Mouse (Mus musculus) lung, adult 2 months (tissue): ENCODE measurements at regions not wholly inside any gene's neighbourhood (a gene's known extent, or its start where the extent isn't known, plus 50 kb on each side); places are given as distances from the start of the nearest gene placed in this dataset.
A peak's percentile ranks its signal among the peaks of the same experiment; 100 is the strongest.

Experiments used
- DNase-seq: peaks from one replicate; pipeline ENCODE4 v3.0.0; 2022
- H3K4me1 ChIP-seq: fragments of 200-500 bp; 2 replicates; pipeline ENCODE4 v1.6.1; 2011; ENCODE audit warnings: low read length; ENCODE audit not compliant: control insufficient read depth, insufficient read depth
- H3K4me3 ChIP-seq: fragments of 200-500 bp; replicated peaks from 2 replicates; pipeline ENCODE3; 2011; ENCODE audit warnings: low read depth, mild to moderate bottlenecking, control low read depth, low read length; ENCODE audit errors: extremely low read depth
- CTCF ChIP-seq: fragments of 200-500 bp; IDR thresholded peaks from 2 replicates; pipeline ENCODE4 v1.5.1; 2011; ENCODE audit warnings: mild to moderate bottlenecking, low read length, control low read depth; ENCODE audit not compliant: insufficient read depth
- POLR2A ChIP-seq: fragments of 200-500 bp; IDR thresholded peaks from 2 replicates; pipeline ENCODE4 v1.6.1; 2011; ENCODE audit warnings: low read depth, mild to moderate bottlenecking, control low read depth, low read length, borderline replicate concordance; ENCODE audit errors: extremely low read depth
- WGBS: fragments of 180-500 bp; shearing (Covaris S2); methylation state at CpG from one replicate; pipeline ENCODE4 v1.1.7; 2018; 5-methylcytosine and 5-hydroxymethylcytosine counted together

DNA sequence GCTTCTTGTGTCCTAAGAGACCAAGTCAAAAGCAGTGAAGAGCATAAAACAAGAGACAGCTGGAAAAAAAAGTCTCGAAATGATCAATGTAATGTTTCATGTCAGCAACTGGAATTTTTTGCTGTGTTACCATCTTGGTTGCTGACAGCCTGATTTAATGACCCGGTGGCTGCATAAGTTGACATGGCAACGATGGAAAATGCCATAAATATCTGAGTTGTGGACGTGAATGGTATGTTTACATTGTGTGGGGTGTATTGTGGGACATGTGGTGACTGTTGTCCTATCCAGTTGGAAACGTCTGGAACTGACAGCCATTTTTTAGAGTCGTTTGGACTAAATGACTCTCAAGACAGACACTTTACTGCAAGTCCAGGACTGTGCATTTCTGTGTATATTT lies 160.6 kb downstream of the Foxa2 start:
- 37% methylated on average over 6 of the region's 6 CpGs for whole genome bisulfite sequencing
- H3K4me3 ChIP-seq, result no peak overlapping the region
- DNase-seq, result no peak
- TF ChIP-seq POLR2A (no peak), CTCF (no peak)
- no peaks in the 10 kb centered on the region for H3K4me1 ChIP-seq

DNA sequence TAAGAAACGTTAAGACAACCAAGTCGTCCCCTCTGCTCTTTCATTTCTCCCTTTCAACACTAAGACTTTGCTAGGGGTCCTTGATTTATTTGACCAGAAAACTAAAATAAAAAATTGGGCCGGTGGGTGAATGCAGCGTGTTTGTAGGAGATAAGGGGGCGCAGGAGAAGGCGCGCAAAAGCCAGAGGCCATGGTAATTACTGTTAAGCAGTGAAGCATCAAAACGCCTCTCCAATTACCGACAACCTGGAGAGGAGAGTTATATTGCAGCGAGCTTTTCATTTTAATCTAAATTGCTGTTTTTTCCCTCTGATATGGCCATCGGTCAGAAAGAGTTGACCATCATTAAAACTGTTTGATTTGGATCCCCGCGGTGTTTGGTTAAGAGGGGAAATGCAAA lies 168.9 kb downstream of the Foxa2 start:
- H3K4me3 ChIP-seq, result no peak overlapping the region
- WGBS, result 36% methylated on average over 13 of the region's 13 CpGs
- DNase-seq, result no peak
- TF ChIP-seq CTCF (no peak), POLR2A (no peak)
- no peaks in the 10 kb centered on the region; the same call in none of the 2 replicates for H3K4me1 ChIP-seq

DNA sequence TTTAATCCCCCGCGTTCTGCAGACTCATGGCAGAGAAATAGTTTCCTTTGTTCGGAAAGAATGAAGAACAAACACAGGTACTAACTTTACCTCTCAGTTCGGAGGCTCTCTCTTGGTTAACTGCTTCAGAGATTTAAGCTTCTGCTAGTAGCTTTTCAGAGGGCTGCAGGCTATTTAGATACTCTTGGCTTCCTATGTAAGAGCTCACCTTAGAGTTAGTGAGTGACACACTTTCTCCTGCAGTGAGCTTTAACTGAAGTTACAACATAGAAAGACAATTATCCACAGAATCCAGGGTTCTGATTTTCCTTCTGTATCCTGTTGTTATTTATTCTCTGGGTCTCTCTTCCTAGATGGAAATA lies 169.2 kb downstream of the Foxa2 start:
- DNase-seq, result no peak
- 8% methylated on average over 4 of the region's 4 CpGs for WGBS
- no peak for TF ChIP-seq POLR2A
- TF ChIP-seq CTCF, result no peak
- Histone ChIP-seq H3K4me1 (no peaks in the 10 kb centered on the region; the same call in none of the 2 replicates), H3K4me3 (no peak overlapping the region)

DNA sequence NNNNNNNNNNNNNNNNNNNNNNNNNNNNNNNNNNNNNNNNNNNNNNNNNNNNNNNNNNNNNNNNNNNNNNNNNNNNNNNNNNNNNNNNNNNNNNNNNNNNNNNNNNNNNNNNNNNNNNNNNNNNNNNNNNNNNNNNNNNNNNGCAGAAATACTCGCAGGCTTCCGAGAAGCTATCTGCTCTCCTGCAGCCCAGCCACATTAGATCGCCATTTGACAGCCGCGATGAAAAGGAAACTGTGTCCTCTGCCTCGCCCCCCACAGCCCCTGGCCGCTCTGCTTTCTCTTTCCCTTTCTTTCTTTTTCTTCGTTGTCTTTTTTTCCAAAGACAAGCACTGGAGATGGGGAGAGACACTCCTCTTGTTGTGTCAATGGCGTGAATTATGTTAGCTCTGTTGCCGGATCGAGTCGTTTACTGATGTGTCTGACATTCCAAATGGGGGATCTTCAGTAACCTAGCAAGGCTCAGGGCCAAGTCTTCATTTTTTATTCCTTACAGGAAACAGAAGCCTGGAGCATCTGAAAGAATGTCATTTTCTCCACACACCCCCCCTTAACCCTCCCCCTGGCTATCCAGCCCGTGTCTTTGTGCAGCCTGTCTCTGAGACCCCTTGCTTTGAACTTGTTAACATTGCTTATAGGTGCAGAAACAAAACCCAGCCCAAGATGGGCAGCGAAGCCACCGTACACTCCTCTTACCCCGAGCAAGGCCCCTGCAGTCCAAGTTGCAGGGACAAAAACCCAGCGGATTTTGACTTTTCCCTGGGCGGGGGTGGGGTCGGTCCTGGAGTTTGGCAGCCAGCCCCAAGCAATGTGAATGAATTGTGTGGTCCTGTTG lies 169.8 kb downstream of the Foxa2 start:
- no peak overlapping the region for H3K4me3 ChIP-seq
- 6% methylated on average over 19 of the region's 19 CpGs for WGBS
- no peaks in the 10 kb centered on the region; the same call in none of the 2 replicates for H3K4me1 ChIP-seq
- TF ChIP-seq POLR2A (no peak), CTCF (no peak)
- no peak for DNase-seq

DNA sequence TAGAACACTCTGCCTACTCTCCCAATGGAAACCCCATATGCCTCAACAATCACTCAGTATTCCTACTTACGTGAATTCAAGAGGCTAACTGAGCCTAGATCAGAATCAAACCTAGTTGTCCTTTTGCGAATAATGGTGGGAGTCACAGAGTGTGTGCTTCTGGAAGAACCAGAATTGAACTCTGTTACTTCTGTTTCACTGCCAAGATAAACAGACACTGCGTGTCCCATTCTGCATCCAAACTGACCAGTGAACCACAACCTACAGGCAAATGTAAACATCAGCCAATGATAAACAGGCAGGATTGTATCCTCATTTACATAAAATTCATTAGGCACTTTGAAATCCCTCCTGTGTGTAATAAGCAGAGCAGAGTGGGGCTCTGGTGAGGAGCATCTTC lies 173.8 kb downstream of the Foxa2 start:
- TF ChIP-seq POLR2A (no peak), CTCF (no peak)
- WGBS, result 81% methylated on average over 3 of the region's 3 CpGs
- Histone ChIP-seq H3K4me3 (no peak overlapping the region), H3K4me1 (no peaks in the 10 kb centered on the region; the same call in 1 of the 2 replicates)
- DNase-seq, result no peak

DNA sequence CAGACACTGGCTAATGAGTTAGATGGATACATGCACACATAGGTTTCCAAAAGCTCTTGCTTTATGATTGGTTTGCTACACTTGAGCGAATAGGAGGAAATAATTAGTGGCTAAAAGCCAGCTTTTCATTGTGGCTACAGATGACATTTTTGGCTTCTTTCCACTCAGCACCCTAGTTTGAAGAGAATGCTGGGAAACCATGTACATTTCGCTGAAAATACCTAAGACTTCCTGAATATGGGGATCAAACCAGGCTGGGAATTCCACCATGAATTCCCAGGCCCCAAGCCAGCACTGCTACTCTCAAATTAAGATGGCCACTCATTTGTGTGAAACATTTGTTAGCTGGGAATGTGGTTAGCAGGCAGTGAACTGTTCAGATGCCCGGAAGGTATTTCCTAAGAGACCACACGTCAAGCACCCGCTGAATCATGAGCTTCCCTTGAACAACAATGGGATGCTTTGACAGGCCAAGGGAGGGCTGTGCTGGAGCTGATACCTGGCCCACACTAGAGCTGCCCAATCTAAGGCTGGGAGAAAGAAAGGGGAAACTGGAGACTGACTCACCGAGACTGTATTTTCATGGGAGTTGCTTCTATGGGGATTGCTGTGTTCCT lies 195.5 kb downstream of the Foxa2 start:
- 60% methylated on average over 6 of the region's 6 CpGs for WGBS
- no peak for DNase-seq
- TF ChIP-seq CTCF (no peak), POLR2A (no peak)

DNA sequence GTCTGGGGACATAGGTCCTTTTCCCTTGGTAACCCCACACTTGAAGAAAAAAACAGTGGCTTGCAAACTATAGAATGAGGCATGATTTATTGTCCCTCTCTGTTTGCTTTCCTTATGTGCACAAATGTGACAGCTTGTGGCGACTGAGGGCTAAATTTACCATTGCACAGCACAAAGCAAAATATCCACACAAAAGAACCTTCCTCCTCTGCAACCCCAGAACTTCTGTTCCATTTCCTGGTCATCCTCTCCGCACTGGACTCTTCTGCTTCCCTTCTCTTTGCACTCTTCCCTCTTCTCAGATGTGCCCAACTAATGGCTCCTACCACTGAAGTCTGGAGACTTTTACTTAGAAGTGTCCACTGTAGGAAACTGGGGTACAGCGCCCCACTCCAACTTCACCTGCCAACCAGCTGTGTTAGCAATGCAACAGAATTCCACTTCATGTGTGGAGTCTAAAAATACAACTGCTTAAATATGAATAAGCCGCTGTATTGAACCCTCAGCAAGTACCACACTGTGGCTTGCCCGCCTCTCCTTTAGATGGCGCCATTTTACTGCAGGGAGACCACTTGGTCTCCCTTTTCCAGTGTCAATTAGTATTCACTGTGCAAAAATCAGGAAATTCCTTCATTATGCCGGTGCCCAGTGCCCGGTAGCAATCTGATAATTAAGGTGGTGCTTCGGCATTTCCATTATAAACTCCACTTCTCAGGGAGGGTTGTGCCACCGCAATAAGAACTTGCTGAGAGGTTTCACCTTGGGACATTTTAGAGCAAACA lies 199.6 kb downstream of the Foxa2 start:
- 22% methylated on average over 10 of the region's 10 CpGs for WGBS
- Histone ChIP-seq H3K4me1 (no peaks in the 10 kb centered on the region), H3K4me3 (no peak overlapping the region)
- peak; percentile 33 for DNase-seq
- no peak for TF ChIP-seq POLR2A
- peak; percentile 50 for TF ChIP-seq CTCF

More for the DNA sequence above, 195.5 kb downstream of the Foxa2 start:
- Histone ChIP-seq H3K4me1 (no peaks in the 10 kb centered on the region), H3K4me3 (no peak overlapping the region)

DNA sequence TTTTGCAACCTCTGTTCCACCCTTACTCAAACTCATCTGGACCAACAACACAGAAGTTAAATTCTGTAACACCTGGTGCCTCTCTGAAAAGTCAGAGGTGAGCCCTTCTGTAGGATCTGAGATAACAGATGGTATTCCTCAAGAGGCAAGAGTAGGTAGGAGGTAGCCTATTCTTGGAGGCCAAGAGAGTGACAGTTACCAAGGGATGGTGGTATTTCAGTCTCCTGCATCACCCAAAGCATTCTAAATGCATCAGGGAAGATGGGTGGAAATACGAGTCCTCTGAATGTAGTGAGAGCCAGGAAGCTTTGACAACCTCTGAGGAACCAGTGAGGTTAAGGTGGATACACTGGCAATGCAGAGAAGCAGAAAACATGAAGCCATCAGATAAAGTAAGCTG lies 201.5 kb downstream of the Foxa2 start:
- no peak for DNase-seq
- TF ChIP-seq CTCF (no peak), POLR2A (no peak)
- H3K4me1 ChIP-seq, result no peaks in the 10 kb centered on the region
- no peak overlapping the region for H3K4me3 ChIP-seq
- WGBS, result 68% methylated on average over 1 of the region's 1 CpGs

DNA sequence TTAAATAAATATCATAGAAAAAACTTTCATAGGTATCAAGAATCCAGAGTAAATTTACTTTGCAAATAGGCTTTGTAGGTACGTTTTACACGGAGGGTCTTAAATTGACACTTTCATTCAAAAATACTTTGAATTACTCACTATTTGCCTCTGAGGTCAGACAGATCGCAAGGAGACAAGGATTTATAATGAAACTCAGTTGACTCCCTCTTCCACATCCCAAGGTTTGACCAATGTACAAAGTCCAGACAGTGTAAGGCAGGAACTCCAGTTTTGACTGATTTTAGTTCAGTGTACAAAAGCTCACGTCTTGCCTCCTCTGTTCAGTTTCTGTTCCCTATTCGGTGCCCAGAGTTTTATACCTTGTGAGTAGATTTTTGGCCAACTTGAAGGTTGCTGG lies 205.8 kb downstream of the Foxa2 start:
- DNase-seq, result no peak
- no peaks in the 10 kb centered on the region for H3K4me1 ChIP-seq
- 67% methylated on average over 5 of the region's 5 CpGs for WGBS
- no peak for TF ChIP-seq CTCF
- H3K4me3 ChIP-seq, result no peak overlapping the region

DNA sequence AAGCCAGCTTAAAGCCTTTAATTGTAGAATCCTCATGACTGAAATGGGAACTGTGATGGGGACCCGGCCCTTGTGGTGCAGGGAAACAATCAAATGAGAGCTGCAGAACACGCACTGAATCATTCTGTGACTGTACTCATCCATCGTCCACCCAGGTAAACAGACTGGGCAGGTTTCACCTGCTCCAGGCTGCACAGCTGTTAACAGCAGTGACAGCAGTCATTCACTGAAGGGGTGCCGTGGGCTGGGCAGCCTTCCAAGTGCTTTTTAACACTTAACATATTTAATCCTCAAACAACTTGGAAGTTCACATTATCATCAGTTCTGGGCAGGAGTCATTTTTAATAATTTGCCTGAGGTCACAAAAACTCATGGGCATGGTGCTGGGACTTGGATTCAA lies 208.2 kb downstream of the Foxa2 start:
- H3K4me1 ChIP-seq, result no peaks in the 10 kb centered on the region
- no peak overlapping the region for H3K4me3 ChIP-seq
- WGBS, result 60% methylated on average over 4 of the region's 4 CpGs
- no peak for DNase-seq
- TF ChIP-seq POLR2A (no peak), CTCF (no peak)
